Mouse (Mus musculus) left cerebral cortex, postnatal 4 days (tissue): Measurements from ENCODE around the gene Zkscan6. TPM values are rescaled to one million over a fixed set of nuclear protein-coding genes. Genes with fewer than 3 reads are reported as not detected.
A peak's percentile ranks its signal among the peaks of the same experiment; 100 is the strongest.

ENCODE experiments used
- DNase-seq: peaks from one replicate; pipeline ENCODE4 v3.0.0-alpha.2; 2022
- intact Hi-C: fragments of 180-260 bp; cut with DNase I; formaldehyde crosslinking; loops from one replicate; pipeline ENCODE4 v1.15.1; 2025
- total RNA-seq, 2 experiments: library from RNA; stranded (reverse); gene quantifications; 2 replicates each; pipeline ENCODE4 v1.2.3; 2021

The Zkscan6 gene
- total RNA-seq, 2 experiments from 2014 or later: 12.3 to 12.9 TPM

DNA sequence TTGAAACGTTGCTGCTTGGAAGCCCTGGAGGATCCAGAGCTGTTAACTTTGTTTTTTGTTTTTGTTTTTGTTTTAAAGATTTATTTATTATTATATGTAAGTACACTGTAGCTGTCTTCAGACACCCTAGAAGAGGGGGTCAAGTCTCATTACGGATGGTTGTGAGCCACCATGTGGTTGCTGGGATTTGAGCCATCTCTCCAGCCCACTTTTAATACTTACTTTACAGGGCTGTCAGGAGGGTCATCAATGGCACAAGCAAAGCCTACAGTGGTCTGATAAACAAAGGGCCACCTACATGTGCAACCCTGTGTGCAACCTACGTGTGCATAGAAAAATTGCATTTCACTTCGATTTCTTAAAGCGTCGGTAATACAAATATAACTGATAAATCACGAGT is 626 bp downstream of the Zkscan6 start:
- intact Hi-C loops: no loop called here
- DNase-seq: no peak

DNA sequence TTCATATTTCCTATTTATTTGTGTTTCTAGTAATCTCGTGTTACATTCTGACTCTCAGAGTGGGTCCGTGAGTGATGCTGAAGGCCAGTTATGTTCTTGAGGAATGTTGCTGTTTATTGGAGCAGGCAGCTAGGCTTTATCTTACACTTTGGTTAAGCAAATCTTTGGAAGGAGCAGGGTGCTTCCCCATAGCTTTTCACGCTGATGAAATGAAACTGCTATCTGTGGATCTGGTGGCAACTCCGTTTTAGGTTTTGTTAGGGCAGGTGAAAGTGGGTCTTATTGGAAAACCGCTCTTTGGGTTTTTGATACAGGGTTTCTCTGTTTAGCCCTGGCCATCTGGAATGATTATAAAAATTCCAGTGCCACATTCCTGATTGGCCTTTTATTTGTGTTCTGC is 5.1 kb downstream of the Zkscan6 start:
- no peak for DNase-seq
- intact Hi-C loops: no loop called here

DNA sequence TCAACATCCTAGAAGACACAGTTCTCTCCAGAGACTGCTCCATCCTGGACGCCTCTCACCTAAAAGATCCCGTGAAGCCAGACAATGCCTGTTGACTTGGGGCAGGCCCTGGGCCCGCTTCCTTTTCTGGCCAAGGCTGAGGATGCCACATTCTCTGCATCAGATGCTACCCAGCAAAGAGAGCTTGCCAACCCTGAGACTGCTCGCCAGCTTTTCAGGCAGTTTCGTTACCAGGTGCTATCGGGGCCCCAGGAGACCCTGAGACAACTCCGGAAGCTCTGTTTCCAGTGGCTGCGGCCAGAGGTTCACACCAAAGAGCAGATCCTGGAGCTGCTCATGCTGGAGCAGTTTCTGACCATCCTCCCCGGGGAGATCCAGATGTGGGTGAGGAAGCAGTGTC is 7.4 kb downstream of the Zkscan6 start:
- DNase-seq: peak; percentile 41
- intact Hi-C loops: no loop called here

DNA sequence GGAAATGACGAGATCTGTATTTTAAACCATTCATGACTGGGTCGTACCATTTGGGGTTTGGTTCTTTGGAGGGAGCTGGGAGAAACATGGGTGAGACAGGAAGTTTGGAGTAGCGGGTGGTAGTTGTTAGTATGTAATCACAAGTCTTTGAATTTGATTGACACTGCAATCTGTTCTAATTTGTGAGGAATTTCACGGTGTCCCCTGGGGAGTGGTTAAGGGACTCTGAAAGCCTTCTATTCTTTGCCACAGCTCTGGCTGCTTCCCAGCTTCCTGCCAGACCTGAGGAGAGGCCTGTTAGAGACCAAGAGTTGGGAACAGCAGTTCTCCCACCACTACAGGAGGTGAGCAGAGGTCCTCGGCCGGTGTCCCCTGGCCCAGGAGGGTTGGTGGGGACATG is 9.3 kb downstream of the Zkscan6 start:
- intact Hi-C loops: loop anchor here (5.0 kb wide), 1 partner anchor 1056 kb away; no protein-coding TSS in a partner anchor
- DNase-seq: no peak

DNA sequence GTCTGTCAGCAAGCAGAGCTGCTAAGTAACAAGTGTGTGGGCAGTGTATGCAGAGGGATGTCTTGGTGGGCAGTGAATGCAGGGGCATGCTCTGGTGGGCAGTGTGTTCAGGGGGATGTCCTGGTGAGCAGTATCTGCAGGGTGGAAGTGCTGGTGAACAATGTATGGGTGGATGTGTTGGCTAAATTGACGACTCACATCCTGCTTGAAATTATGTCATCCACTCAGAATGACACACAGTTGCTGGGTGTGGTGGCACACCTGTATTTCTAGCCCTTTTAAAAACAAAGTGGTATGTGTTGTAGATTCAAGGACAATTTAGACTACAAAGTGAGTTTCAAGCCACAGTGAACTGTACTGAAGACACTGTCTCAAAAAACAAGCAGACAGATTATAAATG is 11.2 kb downstream of the Zkscan6 start:
- intact Hi-C loops: loop anchor here (5.0 kb wide), 1 partner anchor 1054 kb away; no protein-coding TSS in a partner anchor
- no peak for DNase-seq

DNA sequence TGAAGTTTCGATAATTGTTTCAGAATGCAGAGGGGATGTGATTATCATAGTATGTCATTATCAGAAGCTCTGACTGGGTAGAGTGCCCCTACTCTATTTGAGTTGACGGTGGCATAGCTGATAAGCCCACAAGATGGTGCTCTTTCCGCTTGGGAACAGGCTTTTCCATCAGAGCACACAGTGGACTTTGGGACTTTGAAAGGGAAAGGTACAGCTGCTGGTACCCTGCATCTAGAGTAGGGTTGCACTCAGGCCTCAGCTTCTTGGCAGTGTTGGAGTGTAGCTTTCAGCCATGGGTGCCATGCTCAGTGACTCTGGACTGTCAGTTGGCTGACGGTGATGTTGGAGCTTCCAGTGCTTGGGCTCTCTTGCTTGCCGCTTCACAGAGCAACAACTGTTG is 13.3 kb downstream of the Zkscan6 start:
- intact Hi-C loops: loop anchor here (2.0 to 5.0 kb wide), 2 partner anchors 707 to 1201 kb away; partner anchors contain the start of gene Shisa6
- peak; percentile 18 for DNase-seq

DNA sequence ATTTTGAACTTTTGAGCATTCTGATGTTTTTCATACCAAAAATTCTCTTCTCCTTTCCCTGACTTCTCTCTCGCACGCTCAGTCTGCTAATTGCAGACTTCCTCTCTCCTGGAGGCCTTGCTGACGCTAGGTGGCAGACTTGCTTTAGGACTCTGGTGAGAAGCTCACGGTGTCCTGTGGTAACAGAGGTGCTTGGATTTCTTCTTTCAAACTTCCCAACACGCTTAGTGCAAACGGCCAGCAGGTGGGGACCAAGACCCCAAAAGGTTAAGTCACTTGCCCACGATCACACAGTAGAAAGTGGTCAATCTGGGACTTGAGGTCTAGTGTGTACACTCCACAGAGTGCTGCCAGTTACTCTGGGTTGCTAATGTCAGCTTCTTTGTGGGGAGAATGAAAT is 13.9 kb downstream of the Zkscan6 start:
- intact Hi-C loops: loop anchor here (2.0 to 5.0 kb wide), 2 partner anchors 706 to 1200 kb away; partner anchors contain the start of gene Shisa6
- DNase-seq: peak; percentile 82

DNA sequence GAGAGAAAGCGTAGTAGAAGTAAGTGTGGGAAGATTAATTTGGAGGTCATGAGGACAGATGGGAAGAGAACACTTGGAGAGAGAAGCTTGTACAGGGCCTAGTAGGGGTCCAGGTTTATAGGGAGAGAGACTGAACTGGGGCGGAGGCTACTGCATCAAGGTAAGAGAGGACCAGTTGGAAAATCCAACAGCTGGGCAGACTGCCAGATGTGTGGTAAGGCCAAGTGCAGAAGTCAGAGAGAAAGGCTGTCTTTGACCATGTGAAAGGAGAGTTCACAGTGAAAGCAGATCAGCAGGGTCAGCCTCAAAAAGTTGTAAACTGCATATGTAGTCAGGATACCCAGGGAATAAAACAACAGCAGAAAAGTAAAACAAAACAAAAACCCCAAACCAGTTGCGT is 17.6 kb downstream of the Zkscan6 start:
- no peak for DNase-seq
- intact Hi-C loops: loop anchor here (5.0 kb wide), 1 partner anchor 703 kb away; the partner anchor contains the start of gene Shisa6

DNA sequence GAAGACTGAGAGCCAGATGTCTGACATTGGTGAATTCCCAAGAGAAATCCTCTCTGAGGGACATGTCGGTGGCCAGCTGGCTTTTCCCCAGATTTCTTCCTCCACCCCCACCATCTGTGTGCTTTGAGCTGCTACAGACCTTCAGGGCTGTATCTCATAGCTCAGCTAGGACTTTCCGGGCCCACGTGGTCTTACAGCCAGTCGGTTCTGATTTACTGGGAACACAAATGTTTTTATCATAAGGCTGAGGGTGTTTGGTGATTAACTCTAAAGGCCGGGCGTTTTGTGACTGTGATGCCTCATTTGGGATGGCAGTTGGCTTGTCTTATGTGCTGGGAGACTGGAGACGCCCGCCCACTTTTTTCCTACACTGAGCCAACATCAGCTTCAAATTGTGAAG is 32.0 kb downstream of the Zkscan6 start:
- intact Hi-C loops: no loop called here
- DNase-seq: peak; percentile 76

DNA sequence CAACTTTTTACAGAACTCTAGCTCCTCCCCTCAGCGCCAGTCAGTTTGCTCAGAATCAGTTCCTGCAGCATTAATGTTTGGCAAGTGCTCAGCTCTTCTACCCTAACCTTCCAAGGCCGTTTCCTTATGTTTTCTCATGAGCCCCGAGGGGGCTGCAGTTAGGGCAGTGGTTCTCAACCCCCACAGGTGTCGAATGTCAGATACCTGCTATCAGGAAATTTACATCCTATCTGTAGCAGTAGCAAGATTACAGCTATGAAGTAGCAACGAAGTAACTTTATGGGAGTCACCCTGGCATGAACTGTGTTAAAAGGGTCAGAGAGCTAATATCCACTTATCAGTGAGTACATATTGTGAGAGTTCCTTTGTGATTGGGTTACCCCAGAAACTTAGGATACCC is 39.5 kb downstream of the Zkscan6 start:
- DNase-seq: no peak
- intact Hi-C loops: no loop called here

DNA sequence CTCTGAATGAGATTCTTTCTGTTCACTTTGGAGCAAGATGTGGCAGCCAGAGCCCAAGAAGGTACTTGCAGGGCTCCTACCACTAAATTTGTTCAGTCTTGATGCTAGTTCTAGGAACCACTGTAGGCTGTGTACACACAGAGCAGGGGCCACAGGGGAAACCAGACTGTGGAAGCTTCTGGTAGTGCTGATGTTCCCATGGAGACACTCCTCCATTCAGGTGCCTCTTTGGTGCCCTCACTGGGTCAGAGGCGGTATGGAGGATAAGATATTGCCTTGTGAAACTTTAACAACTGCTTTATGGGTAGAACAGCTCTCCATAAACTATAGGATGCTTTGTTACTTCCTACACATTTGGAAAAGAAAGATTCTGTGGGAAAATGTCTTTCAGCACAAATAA is 45.1 kb downstream of the Zkscan6 start:
- intact Hi-C loops: no loop called here
- DNase-seq: peak; percentile 25

DNA sequence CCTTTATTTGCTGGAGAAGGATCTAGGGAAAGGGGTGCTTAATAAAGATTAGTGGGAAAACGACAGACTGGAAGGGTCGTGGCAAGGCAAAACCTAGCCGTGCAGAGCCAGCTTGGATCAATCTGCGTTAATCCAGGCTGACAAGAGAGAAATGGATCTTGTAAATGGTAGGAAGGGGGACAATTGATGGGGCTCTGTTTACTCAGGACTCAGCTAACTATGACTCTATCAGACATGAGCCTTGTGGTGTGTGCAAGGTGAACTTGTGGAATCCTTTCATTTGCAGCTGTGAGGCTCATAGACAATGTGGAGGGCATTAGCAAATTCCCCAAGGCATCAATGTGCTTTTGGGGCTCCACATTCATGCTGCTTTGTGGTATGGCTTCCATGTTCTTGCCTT is 54.5 kb downstream of the Zkscan6 start:
- no peak for DNase-seq
- intact Hi-C loops: no loop called here

DNA sequence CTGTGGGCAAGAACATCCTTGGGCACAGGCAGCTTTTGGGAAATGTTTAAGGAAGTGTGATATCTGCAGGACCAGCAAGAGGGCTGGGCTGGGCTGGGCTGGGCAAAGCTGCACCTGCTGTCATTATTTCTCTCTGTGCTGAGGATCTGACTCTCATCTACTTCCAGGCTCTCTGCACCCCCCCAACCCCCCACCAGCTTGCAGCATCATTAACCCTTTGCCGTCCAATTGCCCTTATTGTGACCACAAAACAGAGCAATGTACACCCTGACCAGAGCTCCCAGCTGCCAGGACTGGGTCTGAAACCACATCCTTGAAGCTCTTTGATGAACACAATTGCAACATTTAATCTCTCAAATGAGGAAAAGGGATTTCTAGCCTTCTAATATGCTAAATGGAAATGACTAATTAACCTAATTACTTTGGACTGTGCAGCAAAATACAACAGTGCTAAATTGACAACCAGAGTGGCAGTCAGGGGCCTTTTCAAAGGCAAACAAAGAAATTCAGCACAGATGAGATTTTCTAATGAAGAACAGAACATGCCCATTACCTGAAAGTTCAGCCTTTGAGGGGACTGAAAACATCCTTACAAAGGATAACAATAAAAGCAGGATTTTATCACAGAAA is 70.3 kb downstream of the Zkscan6 start:
- no peak for DNase-seq
- intact Hi-C loops: no loop called here

Other genes starting within 250 kb of the Zkscan6 start
- gene Map2k4, start 18.9 kb upstream of the Zkscan6 start, total RNA-seq: 100 to 1,000 TPM; 147 to 159 TPM